Mouse (Mus musculus) heart, adult 2 months (tissue): Measurements from ENCODE around the gene Barhl1. TPM values are rescaled to one million over a fixed set of nuclear protein-coding genes. Genes with fewer than 3 reads are reported as not detected.

Experiments used
- DNase-seq, 2 experiments: peaks; one replicate each; pipeline ENCODE4 v3.0.0; 2021
- H3K27ac ChIP-seq: fragments of 200-600 bp; 2 replicates; pipeline ENCODE4 v1.8.1; 2022
- H3K27me3 ChIP-seq: fragments of 200-500 bp; 2 replicates; pipeline ENCODE4 v1.6.1; 2012; ENCODE audit warnings: mild to moderate bottlenecking, low read length, inconsistent platforms, mixed read lengths; ENCODE audit not compliant: control insufficient read depth, insufficient read depth
- H3K36me3 ChIP-seq: fragments of 200-500 bp; 2 replicates; pipeline ENCODE4 v1.6.1; 2012; ENCODE audit warnings: low read length, inconsistent platforms; ENCODE audit not compliant: control insufficient read depth, insufficient read depth
- H3K4me1 ChIP-seq: fragments of 200-500 bp; 2 replicates; pipeline ENCODE4 v1.6.1; 2011; ENCODE audit warnings: low read length; ENCODE audit not compliant: control insufficient read depth, insufficient read depth
- H3K4me3 ChIP-seq: fragments of 200-600 bp; 2 replicates; pipeline ENCODE4 v1.8.1; 2022
- H3K79me2 ChIP-seq: fragments of 200-500 bp; replicated peaks from 2 replicates; pipeline ENCODE4 v1.6.1; 2012; ENCODE audit warnings: mild to moderate bottlenecking, inconsistent platforms, low read length, moderate library complexity, mixed read lengths; ENCODE audit not compliant: control insufficient read depth, insufficient read depth
- H3K9ac ChIP-seq: fragments of 200-500 bp; 2 replicates; pipeline ENCODE4 v1.6.1; 2012; ENCODE audit warnings: low read depth, mild to moderate bottlenecking, control low read depth, inconsistent platforms, low read length, mixed read lengths
- CTCF ChIP-seq: fragments of 200-600 bp; IDR thresholded peaks from 2 replicates; pipeline ENCODE4 v1.8.1; 2022; ENCODE audit warnings: antibody characterized with exemption, mild to moderate bottlenecking, moderate library complexity
- EP300 ChIP-seq: fragments of 200-500 bp; IDR thresholded peaks from 2 replicates; pipeline ENCODE4 v1.6.1; 2011; ENCODE audit warnings: low read depth, low read length, control low read depth; ENCODE audit not compliant: insufficient read depth
- POLR2A ChIP-seq: fragments of 200-500 bp; IDR thresholded peaks from 2 replicates; pipeline ENCODE4 v1.6.1; 2011; ENCODE audit warnings: mild to moderate bottlenecking, low read depth, low read length, control low read depth; ENCODE audit not compliant: insufficient read depth
- WGBS: fragments of 180-500 bp; shearing (Covaris S2); methylation state at CpG from one replicate; pipeline ENCODE4 v1.1.7; 2018; 5-methylcytosine and 5-hydroxymethylcytosine counted together
- intact Hi-C: fragments of 180-260 bp; cut with DNase I; formaldehyde crosslinking; loops from one replicate; pipeline ENCODE4 v1.15.1; 2025
- polyA plus RNA-seq: library from polyadenylated mRNA; depleted of rRNA; stranded (reverse); fragments of >200 nt; gene quantifications from 2 replicates; pipeline ENCODE4 v1.2.3, GENCODE M21; 2012
- total RNA-seq, 2 experiments: library from RNA; stranded (reverse); gene quantifications; 2 replicates each; pipeline ENCODE4 v1.2.3; 2021

Gene Barhl1
- total and polyA plus RNA-seq, 3 experiments, result not detected

DNA sequence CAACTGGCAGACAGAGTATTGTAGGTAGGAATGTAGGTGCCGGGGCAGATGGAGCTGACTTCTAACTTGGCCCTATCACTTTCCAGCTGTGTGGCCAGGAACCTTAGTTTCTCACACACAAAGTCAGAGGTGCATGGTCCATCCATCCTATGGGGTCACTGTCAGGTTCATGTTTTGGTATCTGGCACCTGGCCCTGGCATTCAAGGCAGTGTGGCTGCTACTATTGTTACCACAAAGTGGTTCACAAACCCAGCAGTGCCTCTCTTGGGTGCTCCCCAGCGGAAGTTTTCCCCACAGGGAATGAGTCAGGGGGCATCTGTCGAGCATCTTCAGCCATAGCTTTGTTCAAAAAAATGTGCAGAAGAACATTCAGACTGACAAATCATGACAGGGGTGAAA is 29.8 kb upstream of the Barhl1 start:
- no peaks in the 10 kb centered on the region for H3K27me3 ChIP-seq
- H3K4me1 ChIP-seq, result no peaks in the 10 kb centered on the region
- H3K4me3 ChIP-seq, result no peak overlapping the region
- H3K27ac ChIP-seq, result no peak overlapping the region
- H3K79me2 ChIP-seq, result no peaks in the 10 kb centered on the region
- intact Hi-C loops, result no loop called here
- DNase-seq, result no peak
- 84% methylated on average over 3 of the region's 3 CpGs for WGBS
- H3K9ac ChIP-seq, result no peak overlapping the region
- no peak for TF ChIP-seq POLR2A
- TF ChIP-seq EP300, result no peak
- TF ChIP-seq CTCF, result no peak
- no peaks in the 10 kb centered on the region for H3K36me3 ChIP-seq

- no peak for DNase-seq
- H3K79me2 ChIP-seq, result no peaks in the 10 kb centered on the region
- H3K4me1 ChIP-seq, result no peaks in the 10 kb centered on the region
- TF ChIP-seq POLR2A (no peak), CTCF (no peak), EP300 (no peak)
- H3K4me3 ChIP-seq, result no peak overlapping the region
- intact Hi-C loops, result no loop called here
- H3K27me3 ChIP-seq, result no peaks in the 10 kb centered on the region
- no peak overlapping the region for H3K27ac ChIP-seq
- H3K9ac ChIP-seq, result no peak overlapping the region
- no peaks in the 10 kb centered on the region for H3K36me3 ChIP-seq
- 70% methylated on average over 6 of the region's 6 CpGs for WGBS
These were observed 28.9 kb upstream of the Barhl1 start for GRCm38 (mm10) chr2:28945388-28945787.

- no peaks in the 10 kb centered on the region for H3K4me1 ChIP-seq
- DNase-seq, result no peak
- 63% methylated on average over 30 of the region's 30 CpGs for WGBS
- H3K79me2 ChIP-seq, result no peaks in the 10 kb centered on the region
- TF ChIP-seq POLR2A (no peak), EP300 (no peak), CTCF (no peak)
- no peaks in the 10 kb centered on the region for H3K27me3 ChIP-seq
- no peak overlapping the region for H3K27ac ChIP-seq
- no peak overlapping the region for H3K4me3 ChIP-seq
- intact Hi-C loops, result no loop called here
- no peak overlapping the region for H3K9ac ChIP-seq
- H3K36me3 ChIP-seq, result no peaks in the 10 kb centered on the region
These were observed 27.4 kb upstream of the Barhl1 start for GRCm38 (mm10) chr2:28943666-28944516.

DNA sequence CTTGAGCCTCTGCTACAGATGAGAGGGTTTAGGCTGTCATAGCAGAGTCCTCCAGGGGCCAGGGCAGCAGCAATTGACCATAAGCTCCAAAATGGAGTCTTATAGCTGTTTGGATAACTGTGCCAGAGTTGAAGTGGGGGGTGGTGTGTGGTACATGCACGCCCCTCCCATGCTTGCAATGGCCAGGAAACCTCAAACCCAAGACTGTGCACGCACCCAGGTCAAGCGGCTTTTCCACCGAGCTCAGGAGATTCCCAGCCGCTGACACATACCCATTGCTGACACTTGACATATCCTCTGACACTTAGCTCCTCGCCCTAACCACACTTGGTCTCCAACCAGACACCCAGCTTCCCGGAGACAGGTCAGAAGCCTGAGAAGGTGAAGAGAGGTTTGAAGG is 22.5 kb upstream of the Barhl1 start:
- intact Hi-C loops, result no loop called here

DNA sequence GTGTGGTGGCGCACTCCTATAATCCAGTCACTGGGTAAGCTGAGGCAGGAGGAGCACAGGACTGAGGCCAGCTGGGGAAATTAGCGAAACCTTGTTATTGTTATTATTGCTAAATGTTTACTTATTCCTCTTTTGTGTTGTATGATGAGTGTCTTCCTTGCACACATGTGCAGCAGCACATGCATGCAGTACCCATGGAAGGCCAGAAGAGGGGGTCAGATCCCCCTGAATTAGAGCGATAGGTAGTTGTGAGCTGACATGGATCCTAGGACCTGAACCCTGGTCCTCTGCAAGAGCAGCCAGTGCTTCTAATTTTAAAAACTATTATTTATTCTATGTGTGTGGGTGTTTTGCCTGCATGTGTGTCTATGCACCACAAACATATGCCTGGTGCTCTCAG is 14.1 kb upstream of the Barhl1 start:
- intact Hi-C loops, result no loop called here
- H3K9ac ChIP-seq, result no peak overlapping the region
- no peaks in the 10 kb centered on the region for H3K36me3 ChIP-seq
- H3K27ac ChIP-seq, result no peak overlapping the region
- no peak for DNase-seq
- no peaks in the 10 kb centered on the region for H3K4me1 ChIP-seq
- no peaks in the 10 kb centered on the region for H3K27me3 ChIP-seq
- H3K79me2 ChIP-seq, result no peaks in the 10 kb centered on the region
- H3K4me3 ChIP-seq, result no peak overlapping the region
- TF ChIP-seq EP300 (no peak), POLR2A (no peak), CTCF (peak; percentile 8; the same call in 1 of the 2 replicates)
- 98% methylated on average over 3 of the region's 3 CpGs for WGBS

More for the DNA sequence above, 22.5 kb upstream of the Barhl1 start:
- TF ChIP-seq EP300 (no peak), CTCF (no peak), POLR2A (no peak)
- DNase-seq, result no peak
- Histone ChIP-seq H3K79me2 (no peaks in the 10 kb centered on the region), H3K9ac (no peak overlapping the region), H3K27ac (no peak overlapping the region), H3K27me3 (no peaks in the 10 kb centered on the region), H3K36me3 (no peaks in the 10 kb centered on the region), H3K4me1 (no peaks in the 10 kb centered on the region), H3K4me3 (no peak overlapping the region)
- WGBS, result 55% methylated on average over 7 of the region's 7 CpGs

DNA sequence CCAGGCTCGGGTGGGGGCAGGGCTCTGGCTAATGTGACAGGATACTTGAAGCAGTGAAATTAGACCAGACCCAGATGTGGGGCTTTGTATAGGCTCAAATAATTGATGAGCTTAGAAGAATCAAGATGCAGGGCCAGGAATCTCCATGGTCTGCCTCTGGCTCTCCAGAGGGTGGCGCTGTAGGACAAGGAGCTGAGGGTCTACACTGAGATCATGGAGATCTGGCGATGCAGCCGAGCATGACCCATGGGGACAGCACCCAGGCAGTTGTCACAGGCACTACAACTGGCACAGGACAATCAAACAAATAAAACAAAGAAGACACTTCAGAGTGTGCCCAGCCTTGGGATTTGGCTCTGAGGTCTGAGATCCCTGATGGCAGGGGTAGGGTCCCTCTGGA is 7.4 kb upstream of the Barhl1 start:
- TF ChIP-seq CTCF (peak; percentile 75), EP300 (0 out of 2 replicates have a peak, but pooled peaks have one; percentile 18), POLR2A (no peak)
- peaks cover 8% of the 10 kb centered on the region for H3K27me3 ChIP-seq
- intact Hi-C loops, result loop anchor here (1.0 to 5.0 kb wide), 3 partner anchors 53 to 167 kb away; no protein-coding TSS in a partner anchor
- no peaks in the 10 kb centered on the region for H3K4me1 ChIP-seq
- no peaks in the 10 kb centered on the region for H3K79me2 ChIP-seq
- H3K27ac ChIP-seq, result no peak overlapping the region
- peak; percentile 32 to 63 for DNase-seq
- H3K36me3 ChIP-seq, result no peaks in the 10 kb centered on the region
- WGBS, result under 1% methylated on average over 4 of the region's 4 CpGs
- H3K4me3 ChIP-seq, result no peak overlapping the region
- H3K9ac ChIP-seq, result no peak overlapping the region
